Mouse (Mus musculus): ENCODE data around the gene Ccnt1.
A peak's percentile ranks its signal among the peaks of the same experiment; 100 is the strongest.

The Ccnt1 gene

DNA sequence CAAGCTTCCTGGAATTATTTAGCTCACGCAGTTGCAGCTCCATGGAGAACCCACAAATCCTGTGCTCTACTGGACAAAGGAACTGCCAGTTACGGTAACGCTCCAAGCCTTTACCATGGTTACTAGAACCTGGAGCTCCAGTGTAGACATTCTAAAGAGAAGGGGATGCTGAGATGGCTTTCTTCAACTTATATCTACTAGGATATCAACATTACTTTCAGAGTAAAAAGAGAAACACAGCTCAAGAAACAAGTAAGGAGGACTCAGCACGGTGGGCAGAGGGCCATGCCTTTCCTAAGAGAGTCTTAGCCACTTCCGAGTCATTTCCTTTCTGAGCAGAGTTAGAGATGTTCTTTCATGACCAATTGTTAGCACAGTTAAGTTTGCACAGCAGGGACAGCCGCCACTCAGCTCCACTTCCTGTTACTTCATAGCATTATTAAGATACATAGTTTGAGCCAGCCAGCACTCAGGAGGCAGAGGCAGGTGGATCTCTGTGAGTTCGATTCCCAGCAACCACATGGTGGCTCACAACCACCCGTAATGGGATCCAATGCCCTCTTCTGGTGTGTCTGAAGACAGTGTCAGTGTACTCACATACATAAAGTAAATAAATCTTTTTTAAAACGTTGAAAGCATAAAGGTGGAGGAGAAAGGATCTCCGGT, at the start of gene Ccnt1, which contains the start of gene 4930415O20Rik:
Gene Ccnt1, minus strand, starts transcription at position 51 of the 666 bp plus-strand sequence.
Gene 4930415O20Rik, plus strand, starts transcription at position 132 of the 666 bp plus-strand sequence.
- no peak for DNase-seq (ENCODE audit: low spot score in 2 of 2)

DNA sequence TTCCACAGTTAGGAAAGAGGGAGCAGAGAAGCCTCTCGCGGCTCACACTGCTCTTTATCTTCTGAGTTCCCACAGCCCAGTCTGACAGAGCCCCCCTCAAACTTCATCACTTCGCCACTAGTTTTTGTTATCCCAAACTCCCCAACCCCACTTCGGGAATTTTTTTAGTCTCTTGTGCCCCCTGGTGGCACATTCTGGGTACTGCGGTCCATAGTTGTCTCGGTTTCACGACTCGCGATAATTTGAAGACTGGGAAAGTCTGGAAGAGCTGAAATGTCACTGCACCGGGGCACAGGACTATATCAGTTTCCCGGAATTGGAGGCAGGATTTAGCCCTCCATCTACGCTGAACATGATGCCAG, 46.4 kb upstream of the Ccnt1 start:
- peak; percentile 20 to 54 for DNase-seq (ENCODE audit: low spot score in 2 of 2)

DNA sequence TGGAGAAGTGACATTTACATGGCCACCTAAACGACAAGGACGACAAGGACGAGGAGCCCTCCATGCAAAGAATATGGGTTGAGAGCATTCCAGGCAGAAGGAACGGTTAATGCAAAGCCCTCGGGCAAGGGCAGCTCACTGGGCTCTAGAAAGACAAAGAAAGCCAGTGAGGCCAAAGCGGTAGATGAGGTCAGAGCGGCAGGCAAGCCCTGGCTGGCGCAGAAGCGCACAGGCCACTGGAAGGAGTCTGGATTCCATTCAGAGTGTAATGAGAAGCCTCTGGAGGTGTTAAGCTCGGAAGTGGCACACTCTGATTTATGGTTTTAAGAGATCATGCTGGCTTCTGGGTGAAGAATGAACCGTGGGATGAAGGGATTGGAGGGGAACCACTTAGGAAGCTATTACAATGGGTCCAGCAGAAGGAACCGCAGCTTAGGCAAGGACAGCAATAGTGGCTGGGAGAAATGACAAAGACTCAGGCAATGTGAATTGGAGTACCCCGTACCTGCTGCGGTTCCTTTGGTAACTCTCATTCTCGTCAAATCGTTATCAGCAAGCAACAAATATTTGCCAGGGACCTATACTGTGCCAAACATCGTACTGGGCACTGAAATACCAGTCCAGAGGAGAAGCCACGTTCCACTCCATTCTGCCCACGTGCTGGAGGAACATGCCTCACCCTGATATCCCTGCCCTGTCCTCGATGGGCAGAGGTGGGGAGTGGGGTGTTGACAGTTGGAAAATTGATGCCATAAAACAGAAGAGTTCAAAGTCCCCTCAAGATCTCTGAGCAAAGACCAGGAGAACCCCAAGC, 45.8 kb upstream of the Ccnt1 start:
- no peak for DNase-seq (ENCODE audit: low spot score in 2 of 2)

GRCm38 (mm10) chr15:98615751-98616150, 45.0 kb upstream of the Ccnt1 start:
- DNase-seq (ENCODE audit: low spot score in 2 of 2): no peak

GRCm38 (mm10) chr15:98614971-98615370, 44.2 kb upstream of the Ccnt1 start:
- DNase-seq (ENCODE audit: low spot score in 2 of 2): no peak

DNA sequence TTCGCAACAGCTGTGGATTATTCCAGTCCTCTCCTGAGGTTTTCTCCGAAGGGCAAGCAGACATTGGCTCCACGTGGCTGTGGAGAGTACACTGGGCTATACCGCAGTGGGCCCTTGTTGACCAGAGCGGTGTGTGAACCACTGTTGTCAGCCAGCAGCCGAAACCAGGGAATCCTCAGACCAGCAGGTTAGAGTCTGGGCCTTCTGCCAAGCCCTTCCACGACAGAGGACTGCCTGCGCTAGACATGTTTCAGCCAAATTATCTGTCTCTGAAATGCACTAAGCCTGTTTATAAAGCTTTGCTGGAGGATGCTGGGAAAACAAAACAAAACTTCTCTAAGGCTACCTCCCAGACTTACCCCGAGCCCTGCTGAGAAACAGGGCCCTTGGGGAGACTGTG, 43.8 kb upstream of the Ccnt1 start:
- DNase-seq (ENCODE audit: low spot score in 2 of 2): no peak

DNA sequence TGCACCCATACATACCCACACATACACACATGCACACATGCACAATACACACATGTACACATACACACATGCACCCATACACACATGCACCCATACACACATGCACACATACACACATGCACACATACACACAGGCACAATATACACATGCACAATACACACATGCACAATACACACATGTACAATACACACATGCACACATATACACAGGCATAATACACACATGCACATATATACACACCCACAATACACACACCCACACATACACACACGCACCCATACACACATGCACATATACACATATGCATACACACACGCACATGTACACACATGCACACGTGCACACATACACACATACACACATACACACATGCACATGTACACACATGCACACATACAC, 41.5 kb upstream of the Ccnt1 start:
- no peak for DNase-seq (ENCODE audit: low spot score in 2 of 2)

DNA sequence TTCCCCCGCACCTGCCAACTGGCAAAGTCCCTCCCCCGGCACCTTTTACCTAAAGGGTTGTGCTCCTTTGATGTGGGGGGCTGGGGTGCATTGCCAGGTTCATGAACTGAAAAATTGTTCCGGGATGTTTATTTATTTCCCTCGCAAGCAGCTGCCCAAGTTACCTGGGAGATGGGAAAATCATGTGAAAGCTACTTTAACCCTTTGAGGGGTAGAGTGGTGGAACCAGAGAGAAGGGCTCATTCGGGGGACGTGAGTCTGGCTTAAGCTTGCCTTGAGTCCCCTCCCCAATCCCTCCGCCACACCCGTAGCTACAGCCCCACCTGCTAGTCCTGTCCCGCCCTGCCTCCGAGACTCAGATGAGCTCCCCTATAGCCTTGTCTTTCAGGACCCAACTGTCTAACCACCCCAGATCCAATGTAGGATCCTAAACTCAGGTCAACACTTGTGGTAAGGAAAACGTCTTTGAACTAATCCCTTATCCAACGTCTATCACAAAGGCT, 39.5 kb upstream of the Ccnt1 start:
- DNase-seq (ENCODE audit: low spot score in 2 of 2): peak in 1 of 2 experiments; percentile 34

- peak in 1 of 2 experiments; percentile 39 for DNase-seq (ENCODE audit: low spot score in 2 of 2)
These were observed 38.8 kb upstream of the Ccnt1 start, which contains the start of gene Adcy6 for GRCm38 (mm10) chr15:98609331-98610130. Gene Adcy6, minus strand, starts transcription at chr15:98610076.

DNA sequence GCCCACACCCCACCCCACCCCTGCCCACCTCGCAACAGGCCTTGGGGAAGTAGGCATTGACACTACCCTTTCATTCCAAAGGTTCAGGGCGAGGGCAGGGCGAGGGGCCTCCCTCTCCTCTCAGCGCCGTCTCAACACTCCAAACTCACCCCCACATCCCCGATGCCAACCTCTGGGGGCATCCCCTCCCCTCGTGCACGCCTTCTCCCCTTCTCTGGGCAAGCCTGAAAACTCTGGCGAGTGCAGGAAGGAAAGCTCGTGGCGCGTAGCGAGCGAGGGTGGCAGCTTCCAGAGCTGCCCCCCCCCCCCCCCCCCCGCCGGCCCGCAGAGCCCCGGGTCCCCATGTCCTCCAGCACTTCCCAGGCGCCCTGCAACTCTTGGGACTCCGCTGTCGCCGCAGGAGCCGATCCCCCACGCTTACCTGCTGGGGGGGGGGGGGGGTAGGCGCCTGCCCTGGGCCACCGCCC, 38.1 kb upstream of the Ccnt1 start:
- DNase-seq (ENCODE audit: low spot score in 2 of 2): no peak

GRCm38 (mm10) chr15:98608058-98608783, 37.5 kb upstream of the Ccnt1 start:
- no peak for DNase-seq (ENCODE audit: low spot score in 2 of 2)

DNA sequence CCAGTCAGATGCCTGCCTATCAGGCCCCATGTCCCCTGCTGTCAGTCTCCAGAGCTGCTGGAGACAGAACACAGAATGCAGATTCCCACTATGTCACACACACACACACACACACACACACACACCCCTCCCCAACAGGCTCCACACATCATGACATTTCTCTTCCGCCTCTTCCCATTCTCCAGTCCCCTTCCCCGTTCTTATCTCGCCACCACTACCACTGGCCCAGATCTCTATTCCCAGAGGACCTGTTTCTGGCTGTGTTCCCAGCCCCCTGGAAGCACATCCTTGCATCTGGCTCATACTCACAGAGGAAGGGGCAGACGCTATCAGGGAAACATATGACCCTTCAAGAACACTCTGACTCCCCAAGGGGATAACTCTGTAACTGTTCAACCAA, 36.8 kb upstream of the Ccnt1 start:
- DNase-seq (ENCODE audit: low spot score in 2 of 2): no peak

DNA sequence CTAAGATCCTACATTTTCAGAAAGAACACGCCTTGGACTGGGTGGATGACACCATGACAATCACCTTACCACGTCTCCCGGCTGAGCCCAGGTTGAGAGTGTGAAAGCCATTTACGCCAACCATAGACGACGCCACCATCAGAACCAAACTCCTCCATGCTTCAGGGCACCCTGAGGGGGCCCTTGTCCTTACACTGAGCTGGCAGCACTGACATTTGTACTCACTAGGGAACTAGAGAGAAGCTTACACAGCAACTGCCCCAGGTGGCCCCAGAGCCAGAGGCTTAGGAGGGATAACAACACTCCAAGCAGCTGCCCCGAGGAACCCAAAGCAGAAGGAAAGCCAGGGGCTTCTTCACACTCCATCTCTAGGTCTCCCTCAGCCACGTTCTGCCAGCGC, 36.0 kb upstream of the Ccnt1 start:
- DNase-seq (ENCODE audit: low spot score in 2 of 2): no peak

DNA sequence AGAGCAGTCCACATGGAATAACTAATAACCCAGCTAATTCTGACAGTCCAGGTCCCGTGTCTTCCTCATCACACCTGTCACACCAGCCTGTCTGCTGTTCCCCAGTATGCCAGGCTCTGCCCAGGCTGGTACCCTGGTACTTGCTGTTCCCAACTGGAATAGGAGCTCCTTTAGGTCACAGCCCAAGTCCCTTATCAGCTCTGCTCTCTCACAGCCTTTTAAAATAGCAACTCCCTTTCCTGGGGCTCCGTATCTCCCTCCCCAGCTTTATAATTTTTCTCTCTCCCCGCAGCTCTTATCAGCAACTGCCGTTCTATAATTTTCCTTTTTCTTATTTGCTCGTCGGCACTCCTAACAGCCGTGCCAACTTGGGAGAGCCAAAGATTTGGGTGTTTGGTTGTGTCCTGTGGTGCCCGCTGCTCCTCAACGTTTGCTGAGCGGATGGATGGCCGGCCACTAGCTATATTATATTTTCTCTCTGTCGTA, 35.4 kb upstream of the Ccnt1 start:
- no peak for DNase-seq (ENCODE audit: low spot score in 2 of 2)

DNA sequence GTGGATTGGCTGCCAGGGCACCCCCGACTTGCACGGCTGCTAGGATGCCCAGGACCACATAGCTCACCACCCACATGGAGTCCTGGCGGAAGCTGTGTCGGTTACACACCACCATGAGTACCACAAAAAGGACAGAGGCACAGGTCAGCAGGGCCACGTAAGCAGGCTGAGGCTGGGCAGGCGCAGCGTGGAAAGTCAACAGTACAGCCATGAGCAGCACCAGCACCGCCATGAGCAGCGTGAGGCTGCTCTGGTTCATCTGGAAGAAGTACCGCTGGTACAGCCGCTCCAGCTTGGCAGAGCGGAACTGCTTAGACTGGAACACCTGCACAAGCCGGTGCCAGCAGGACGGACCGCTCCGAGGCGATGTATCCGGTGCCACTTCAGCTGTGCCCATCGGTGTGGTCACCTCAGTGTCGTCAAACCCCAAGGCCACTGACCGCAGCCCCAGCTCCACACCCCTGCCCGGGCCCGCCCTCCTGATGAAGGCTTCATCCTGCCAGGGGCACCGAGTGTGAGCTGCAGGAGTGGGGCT, 33.4 kb upstream of the Ccnt1 start:
- DNase-seq (ENCODE audit: low spot score in 2 of 2): no peak

- peak in 1 of 2 experiments; percentile 43 for DNase-seq (ENCODE audit: low spot score in 2 of 2)
These were observed 32.3 kb upstream of the Ccnt1 start for GRCm38 (mm10) chr15:98602921-98603458.

GRCm38 (mm10) chr15:98602191-98602881, 31.6 kb upstream of the Ccnt1 start:
- DNase-seq (ENCODE audit: low spot score in 2 of 2): no peak

GRCm38 (mm10) chr15:98601832-98602190, 31.1 kb upstream of the Ccnt1 start:
- DNase-seq (ENCODE audit: low spot score in 2 of 2): no peak

DNA sequence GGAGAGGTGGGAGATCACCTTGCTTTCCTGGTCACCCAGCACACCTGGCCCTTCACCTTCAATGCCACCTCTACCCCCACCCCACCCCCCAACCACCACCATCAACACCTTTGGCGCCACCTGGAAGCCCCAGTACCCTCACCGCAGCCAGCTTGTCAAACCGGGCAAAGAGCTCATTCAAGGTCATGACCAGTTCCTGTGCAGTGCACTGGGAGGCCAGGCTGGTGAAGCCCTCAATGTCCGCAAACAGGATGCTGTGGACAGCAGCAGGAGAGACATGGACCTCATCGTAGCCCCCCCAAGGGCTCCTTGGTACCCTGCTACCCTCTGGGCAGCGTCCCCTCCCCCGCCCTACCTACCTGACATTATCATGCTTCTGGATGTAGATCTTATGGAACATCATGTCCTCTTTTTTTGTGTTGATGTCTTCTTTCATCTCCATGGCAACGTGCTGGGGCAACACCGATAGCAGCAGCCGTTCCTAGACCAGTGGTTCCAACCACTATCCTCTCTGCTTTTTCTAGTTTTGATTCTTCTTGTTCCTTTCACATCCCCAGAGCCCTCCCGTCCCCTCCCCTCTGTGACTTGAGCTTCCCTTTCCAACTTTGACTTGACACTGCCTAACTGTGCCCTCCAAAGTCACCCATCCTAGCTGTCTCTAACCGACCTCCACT, 29.4 kb upstream of the Ccnt1 start:
- DNase-seq (ENCODE audit: low spot score in 2 of 2): no peak

Measured in spleen, postnatal 36 days (tissue).